Mouse (Mus musculus) liver, embryonic 14.5 days (tissue): ENCODE measurements around the gene Sik3.

ENCODE experiments used
- CTCF ChIP-seq: IDR thresholded peaks from 2 replicates; pipeline ENCODE4 v1.5.1; 2016; ENCODE audit warnings: antibody characterized with exemption, low read depth, control low read depth
- EP300 ChIP-seq: IDR thresholded peaks from 2 replicates; pipeline ENCODE4 v1.6.1; 2016; ENCODE audit warnings: antibody characterized with exemption, low read depth

GRCm38 (mm10) chr9:46194809-46195208 lies 182.2 kb downstream of the Sik3 start:
- TF ChIP-seq CTCF (no peak), EP300 (no peak)
